Mouse (Mus musculus): Measurements from ENCODE around the gene Mvk. TPM values are rescaled to one million over a fixed set of nuclear protein-coding genes. Genes with fewer than 3 reads are reported as not detected.

Gene Mvk
- total and polyA plus RNA-seq, 3 experiments, result 9.8 to 10.9 (median 10.6) TPM

DNA sequence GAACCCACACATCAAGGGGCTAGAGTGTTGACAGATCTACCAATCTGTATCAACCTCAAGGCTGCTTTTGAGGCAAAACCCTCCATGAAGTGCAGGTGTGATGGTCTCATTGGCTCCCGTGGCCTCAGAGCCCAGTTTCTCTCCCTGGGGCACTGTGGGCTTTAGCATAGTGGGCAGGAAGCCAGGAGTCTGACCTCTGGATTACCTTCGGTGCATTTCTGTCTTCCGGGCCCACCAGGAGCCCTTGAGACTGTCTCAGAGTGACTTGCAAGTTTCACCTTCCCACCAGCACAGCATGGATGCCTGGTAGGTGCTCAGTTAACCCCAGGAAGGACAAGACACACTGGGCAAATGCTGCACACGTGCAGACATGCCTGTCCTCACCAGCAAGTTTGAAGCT lies 63.9 kb downstream of the Mvk start:
- Histone ChIP-seq H3K79me2 (replicated peaks; ENCODE audit: control insufficient read depth, insufficient read depth, low read length) (no peaks in the 10 kb centered on the region), H3K27ac (no peak overlapping the region), H3K4me1 (ENCODE audit: control insufficient read depth, insufficient read depth, low read length) (no peaks in the 10 kb centered on the region; the same call in 1 of the 2 replicates), H3K36me3 (ENCODE audit: control insufficient read depth, insufficient read depth, low read length) (no peaks in the 10 kb centered on the region), H3K9ac (ENCODE audit: low read depth, low read length) (no peak overlapping the region), H3K4me3 (no peak overlapping the region), H3K27me3 (ENCODE audit: control insufficient read depth, insufficient read depth, low read length) (no peaks in the 10 kb centered on the region)
- DNase-seq, result no peak
- intact Hi-C loops (cut with DNase I), result loop anchor here (2.0 kb wide), 1 partner anchor 69 kb away; no protein-coding TSS in a partner anchor
- 35% methylated on average over 4 of the region's 4 CpGs for WGBS
- TF ChIP-seq CTCF (IDR thresholded peaks at IDR 0.05), result no peak
- no peak for TF ChIP-seq POLR2A (IDR thresholded peaks at IDR 0.05; ENCODE audit: insufficient read depth, low read depth, low read length)
- no peak for TF ChIP-seq EP300 (IDR thresholded peaks at IDR 0.05; ENCODE audit: insufficient read depth, low read depth, low read length)

GRCm38 (mm10) chr5:114509461-114509860 lies 65.4 kb downstream of the Mvk start:
- 77% methylated on average over 7 of the region's 7 CpGs for WGBS
- no peaks in the 10 kb centered on the region for H3K36me3 ChIP-seq (ENCODE audit: control insufficient read depth, insufficient read depth, low read length)
- no peak overlapping the region for H3K4me3 ChIP-seq
- H3K27me3 ChIP-seq (ENCODE audit: control insufficient read depth, insufficient read depth, low read length), result peaks cover 2% of the 10 kb centered on the region
- H3K9ac ChIP-seq (ENCODE audit: low read depth, low read length), result no peak overlapping the region
- TF ChIP-seq CTCF (IDR thresholded peaks at IDR 0.05) (no peak), POLR2A (IDR thresholded peaks at IDR 0.05; ENCODE audit: insufficient read depth, low read depth, low read length) (no peak), EP300 (IDR thresholded peaks at IDR 0.05; ENCODE audit: insufficient read depth, low read depth, low read length) (no peak)
- no peaks in the 10 kb centered on the region; the same call in 1 of the 2 replicates for H3K4me1 ChIP-seq (ENCODE audit: control insufficient read depth, insufficient read depth, low read length)
- no peaks in the 10 kb centered on the region for H3K79me2 ChIP-seq (replicated peaks; ENCODE audit: control insufficient read depth, insufficient read depth, low read length)
- no peak for DNase-seq
- intact Hi-C loops (cut with DNase I), result no loop called here
- no peak overlapping the region for H3K27ac ChIP-seq

Small RNAs within 50 kb of the gene (microRNA-seq; reads per million reads assigned to microRNA genes)
- gene Mir7027, result 0 reads per million in 2 experiments

Other genes with a start within 250 kb of the Mvk start
- gene Foxn4, start 170.5 kb upstream of the Mvk start, total RNA-seq (2021), result not detected
- 0.12 TPM in 1 of 2 replicates, not detected in the other for gene Foxn4, start 170.5 kb upstream of the Mvk start, polyA plus RNA-seq (2012; rRNA removed)
- gene Myo1h, start 155.1 kb upstream of the Mvk start, total RNA-seq (2021), result under 1 TPM in 1 of 2 experiments, not detected in 1; 0.39 TPM
- 0.12 and 0.47 TPM in 2 replicates for gene Myo1h, start 155.1 kb upstream of the Mvk start, polyA plus RNA-seq (2012; rRNA removed)
- gene Kctd10, start 63.8 kb upstream of the Mvk start, total RNA-seq (2021), result 10 to 100 TPM; 48.9 to 51.8 TPM
- gene Kctd10, start 63.8 kb upstream of the Mvk start, polyA plus RNA-seq (2012; rRNA removed), result 48.0 and 63.5 TPM in 2 replicates
- 100 to 1,000 TPM in 1 of 2 experiments, 10 to 100 TPM in 1; 86.3 to 101 TPM for gene Ube3b, start 63.7 kb upstream of the Mvk start, total RNA-seq (2021)
- 84.2 and 103 TPM in 2 replicates for gene Ube3b, start 63.7 kb upstream of the Mvk start, polyA plus RNA-seq (2012; rRNA removed)
- gene Mmab, start 209 bp upstream of the Mvk start, total RNA-seq (2021), result 10 to 100 TPM; 19.4 to 21.0 TPM
- gene Mmab, start 209 bp upstream of the Mvk start, polyA plus RNA-seq (2012; rRNA removed), result 24.7 and 28.2 TPM in 2 replicates
- 1 to 10 TPM; 2.1 to 5.0 TPM for gene Fam222a, start 123.7 kb downstream of the Mvk start, total RNA-seq (2021)
- gene Fam222a, start 123.7 kb downstream of the Mvk start, polyA plus RNA-seq (2012; rRNA removed), result 2.0 and 2.8 TPM in 2 replicates
- gene Trpv4, start 214.2 kb downstream of the Mvk start, total RNA-seq (2021), result 1 to 10 TPM; 3.6 to 5.1 TPM
- gene Trpv4, start 214.2 kb downstream of the Mvk start, polyA plus RNA-seq (2012; rRNA removed), result 4.6 and 7.5 TPM in 2 replicates
- gene Gltp, start 246.7 kb downstream of the Mvk start, total RNA-seq (2021), result 10 to 100 TPM; 14.2 to 17.0 TPM
- 36.3 and 37.8 TPM in 2 replicates for gene Gltp, start 246.7 kb downstream of the Mvk start, polyA plus RNA-seq (2012; rRNA removed)

Data from heart, adult 2 months (tissue).